Mouse (Mus musculus): ENCODE data around the gene Omt2a.
"Not testable (repeated sequence)": the region's sequence is repeated elsewhere in the genome, so short reads cannot be mapped to it uniquely, and the experiment has no call there.

Omt2a gene

DNA sequence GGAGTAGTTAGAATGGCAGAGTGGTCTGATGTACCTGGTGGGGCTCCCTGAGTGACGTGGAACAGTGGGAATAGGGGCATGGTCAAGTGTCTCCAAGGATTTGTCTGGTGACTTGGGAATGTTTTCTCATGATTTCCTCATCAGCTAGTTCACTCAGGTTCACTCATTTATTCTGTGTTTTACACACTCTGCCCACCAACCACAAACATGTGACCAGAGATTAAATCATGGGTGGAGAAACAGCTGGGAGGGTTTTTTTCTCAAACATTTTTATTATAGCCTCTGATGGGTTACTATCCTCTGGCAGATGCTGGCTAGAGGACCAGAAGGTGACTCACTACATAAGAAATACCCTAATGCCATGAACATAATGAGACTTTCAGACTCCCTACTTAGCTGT is 16.4 kb downstream of the Omt2a start:
- no peak for DNase-seq (ENCODE audit: low spot score)

DNA sequence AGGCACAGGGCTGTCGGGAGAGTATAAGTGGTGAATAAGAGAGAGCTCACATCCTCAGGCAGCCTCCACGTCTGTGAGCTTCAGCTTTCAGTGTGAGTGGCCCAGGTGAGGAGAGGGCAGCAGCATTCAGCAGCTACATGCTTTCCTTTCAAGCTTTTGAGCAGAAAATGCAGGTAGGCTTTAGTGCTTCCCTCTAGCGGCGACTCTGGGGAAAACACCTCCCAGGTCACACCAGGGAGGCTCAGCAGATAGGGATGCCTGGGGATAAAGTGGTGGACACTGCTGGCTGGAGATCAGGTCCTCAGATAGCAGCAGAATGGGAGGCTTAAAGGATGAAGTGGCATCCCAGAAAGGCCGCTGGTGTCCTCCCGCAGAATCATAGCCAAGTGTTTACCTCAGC is 18.5 kb downstream of the Omt2a start:
- DNase-seq (ENCODE audit: low spot score), result not testable (repeated sequence)

DNA sequence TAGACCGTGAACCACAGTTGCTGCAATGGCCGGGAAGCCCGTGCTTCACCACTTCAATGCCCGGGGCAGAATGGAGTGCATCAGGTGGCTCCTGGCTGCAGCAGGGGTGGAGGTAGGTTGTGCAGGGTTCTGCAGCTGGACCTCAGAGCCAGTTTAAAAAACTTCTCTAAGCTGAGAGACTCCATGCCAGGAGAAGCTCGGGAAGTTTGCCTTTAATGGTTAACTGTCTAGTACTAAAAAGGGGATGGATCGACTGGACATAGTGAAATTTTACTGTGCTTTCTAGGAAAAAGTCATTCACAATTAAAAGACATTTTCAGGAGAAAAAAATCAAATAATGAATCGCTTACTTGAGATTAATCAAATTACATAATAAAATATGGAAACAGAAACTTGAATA is 19.8 kb downstream of the Omt2a start:
- not testable (repeated sequence) for DNase-seq (ENCODE audit: low spot score)

DNA sequence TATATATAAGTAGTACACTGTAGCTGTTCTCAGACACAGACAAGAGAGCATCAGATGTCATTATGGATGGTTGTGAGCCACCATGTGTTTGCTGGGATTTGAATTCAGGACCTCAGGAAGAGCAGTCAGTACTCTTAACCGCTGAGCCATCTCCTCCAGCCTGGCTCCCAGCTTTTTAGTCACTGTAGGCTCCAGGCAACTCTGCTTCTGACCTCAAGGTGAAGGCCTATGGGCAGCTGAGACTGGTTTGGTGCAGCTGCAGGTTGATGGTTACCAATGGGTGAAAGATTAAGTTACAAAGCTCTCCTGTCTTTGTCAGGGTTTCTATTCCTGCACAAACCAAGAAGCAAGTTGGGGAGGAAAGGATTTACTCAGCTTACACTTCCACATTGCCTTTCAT is 20.9 kb downstream of the Omt2a start:
- not testable (repeated sequence) for DNase-seq (ENCODE audit: low spot score)

DNA sequence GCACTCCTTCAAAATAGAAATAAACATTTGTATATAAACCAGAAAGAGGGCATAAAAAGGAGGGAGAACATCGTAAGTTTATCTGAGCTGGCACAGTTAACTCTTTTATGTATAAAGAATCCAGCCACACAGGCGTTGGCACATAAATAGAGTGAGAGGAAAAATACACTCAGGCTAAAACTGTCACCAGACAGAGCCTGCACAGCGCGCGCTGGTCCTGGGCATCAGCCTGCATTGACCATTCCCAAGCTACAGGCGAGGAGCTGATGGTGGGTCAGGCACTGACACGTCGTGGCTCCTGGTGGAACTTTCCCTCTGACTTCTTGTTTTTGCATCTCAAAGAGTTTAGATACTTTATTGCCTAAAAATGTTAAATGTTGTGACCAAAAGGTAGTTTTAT is 22.1 kb downstream of the Omt2a start:
- not testable (repeated sequence) for DNase-seq (ENCODE audit: low spot score)

DNA sequence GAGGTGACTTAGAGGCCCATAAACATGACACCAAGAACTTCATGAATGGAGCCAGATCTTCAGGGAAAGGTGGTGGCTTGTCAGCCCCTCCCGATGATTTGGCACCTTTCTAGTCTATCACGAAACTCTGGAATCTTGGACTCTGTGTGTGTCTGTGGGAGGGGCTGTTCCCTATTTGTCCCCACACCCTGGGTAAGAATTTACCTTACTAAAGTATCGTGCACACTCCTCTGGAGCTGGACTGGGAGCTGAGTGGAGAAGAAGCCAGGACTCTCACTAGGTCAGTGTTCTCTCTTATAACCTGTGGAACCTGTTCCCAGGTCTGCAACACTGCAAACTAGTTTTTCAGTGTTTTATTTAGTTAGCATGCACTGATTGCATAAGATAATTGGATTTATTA is 24.9 kb downstream of the Omt2a start, which contains the start of gene Gm10639:
TSS of gene Gm10639 (plus strand) at position 201 of the 400 bp plus-strand sequence.
- not testable (repeated sequence) for DNase-seq (ENCODE audit: low spot score)

DNA sequence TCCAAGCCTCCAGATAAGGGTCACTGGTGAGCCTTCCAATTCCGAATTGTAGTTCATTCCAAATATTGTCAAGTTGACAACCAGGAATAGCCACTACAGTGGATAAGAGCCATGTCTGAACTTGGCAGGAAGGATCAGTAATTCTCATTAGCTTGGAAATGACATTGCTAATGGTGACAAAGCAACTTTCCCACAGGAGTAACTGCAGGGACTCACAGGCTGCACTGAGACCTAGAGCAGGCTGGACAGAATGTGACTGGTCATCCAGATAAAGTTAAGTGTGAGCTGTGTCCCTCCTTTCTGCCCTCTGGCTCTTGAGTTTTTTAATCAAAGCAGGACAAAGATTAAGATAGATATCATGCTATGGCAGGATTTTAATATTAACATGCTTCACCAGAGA is 25.5 kb downstream of the Omt2a start:
- not testable (repeated sequence) for DNase-seq (ENCODE audit: low spot score)

DNA sequence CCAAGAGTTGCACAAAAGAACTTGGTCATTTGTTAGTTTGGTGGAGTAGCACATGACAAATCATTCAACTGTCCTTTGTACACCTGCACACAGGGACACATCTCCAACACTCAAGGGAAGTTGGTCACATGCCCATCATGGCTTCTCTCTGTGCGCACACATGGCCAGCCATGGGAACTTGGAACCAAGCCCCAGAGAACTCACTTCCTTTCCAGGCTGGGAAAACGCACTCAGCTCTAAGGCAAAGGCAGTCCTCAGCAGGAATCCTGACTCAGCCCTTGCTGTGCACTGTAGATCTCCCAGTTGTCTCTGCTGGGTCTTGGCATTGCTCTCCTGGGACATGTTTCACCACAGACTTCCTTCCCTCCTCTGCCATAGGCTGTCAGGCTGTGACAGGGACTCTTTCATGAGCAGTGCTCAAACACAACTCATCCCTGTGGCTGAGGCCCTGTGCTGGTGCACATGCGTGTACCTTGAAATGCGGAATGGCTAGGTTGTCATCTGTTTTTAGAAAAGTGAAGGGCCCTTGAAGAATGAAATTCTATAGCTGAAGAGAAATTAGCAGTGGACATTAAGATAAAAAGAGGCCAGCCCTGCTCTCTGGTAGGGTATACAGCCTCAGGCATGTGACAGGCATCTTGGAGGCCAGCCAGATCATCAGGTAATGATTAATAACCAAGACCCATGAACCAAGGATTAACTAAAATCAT is 32.4 kb downstream of the Omt2a start:
- DNase-seq (ENCODE audit: low spot score), result not testable (repeated sequence)

DNA sequence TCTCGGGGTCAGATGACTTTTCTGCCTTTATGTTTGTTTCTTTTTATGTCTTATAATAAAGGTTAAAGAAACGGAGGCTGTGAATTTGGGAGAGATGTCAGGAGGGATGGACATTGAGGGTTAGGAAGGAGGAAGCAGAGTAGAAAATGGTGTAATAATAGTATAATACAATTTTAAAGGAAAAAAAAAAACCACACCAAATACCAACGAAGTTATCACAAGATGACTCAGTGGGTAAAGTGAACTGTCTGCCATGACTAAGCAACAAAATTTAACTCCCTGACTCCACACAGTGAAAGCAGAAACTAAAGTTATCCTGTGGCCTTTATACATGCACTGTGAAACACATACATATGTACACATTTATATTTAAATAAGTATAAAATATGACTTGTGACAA is 43.7 kb downstream of the Omt2a start:
- DNase-seq (ENCODE audit: low spot score), result not testable (repeated sequence)
